Mouse (Mus musculus) A20 (cell line): ENCODE measurements around the gene Ric8b.
A peak's percentile ranks its signal among the peaks of the same experiment; 100 is the strongest.

Experiments
- DNase-seq: peaks from one replicate; pipeline ENCODE4 v3.0.0-alpha.2; 2011; ENCODE audit warnings: low read depth, low spot score

Gene Ric8b

DNA sequence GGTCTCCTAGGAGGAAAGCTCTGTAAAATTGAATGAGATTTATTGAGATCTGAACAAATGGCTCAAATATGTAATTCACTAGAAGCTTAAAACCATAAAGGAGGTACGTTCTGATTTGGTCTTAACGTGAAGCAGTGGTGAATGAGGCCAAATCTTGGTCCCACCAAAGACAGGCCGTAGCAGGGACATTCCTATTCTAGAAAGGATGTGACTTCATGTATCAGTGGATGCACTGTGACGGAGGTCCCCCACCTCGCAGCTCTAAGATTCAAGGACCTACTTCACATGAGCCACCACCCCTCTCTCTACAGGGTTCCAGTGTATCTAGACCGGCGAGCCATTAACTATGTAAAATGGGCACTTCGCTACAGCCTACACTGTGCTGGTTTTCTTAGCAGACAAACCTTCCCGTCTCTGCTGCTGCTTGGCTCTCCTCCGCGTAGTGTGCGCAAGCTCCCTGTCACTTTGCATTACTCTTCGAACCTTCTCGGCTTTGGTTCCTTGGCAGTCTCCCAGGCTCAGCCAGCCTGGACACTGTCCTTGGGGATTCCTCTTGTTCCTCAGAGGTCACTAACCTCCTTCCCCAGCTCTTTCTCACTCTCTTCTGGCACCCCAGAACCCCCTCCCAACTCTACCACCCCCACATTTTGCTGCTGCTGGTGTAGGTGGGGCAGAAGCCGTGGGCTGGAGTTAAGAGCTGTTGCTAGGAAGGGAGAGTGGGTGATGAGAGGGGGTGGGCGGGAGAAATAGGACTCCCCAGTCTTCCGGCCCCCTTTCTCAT, 8.2 kb upstream of the Ric8b start:
- no peak for DNase-seq

DNA sequence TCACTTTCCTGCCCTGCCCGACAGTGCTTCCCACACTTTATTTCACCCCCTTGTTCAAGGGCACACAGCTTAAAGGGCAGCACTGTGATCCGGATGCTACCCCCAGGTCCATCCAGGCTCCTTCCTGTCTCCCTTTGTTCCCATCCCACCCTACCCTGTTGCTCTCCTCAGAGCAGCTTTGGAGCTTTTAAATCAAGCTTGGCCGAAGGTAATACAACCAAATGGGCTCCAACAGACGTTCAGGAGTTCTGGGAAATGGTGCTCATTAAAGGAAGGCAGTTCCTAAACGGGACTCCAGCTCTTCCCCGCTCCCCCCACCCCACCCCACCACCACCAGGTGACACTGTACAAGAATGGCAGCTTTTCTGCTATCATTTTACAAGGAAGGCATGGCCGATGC, 7.2 kb upstream of the Ric8b start:
- no peak for DNase-seq

DNA sequence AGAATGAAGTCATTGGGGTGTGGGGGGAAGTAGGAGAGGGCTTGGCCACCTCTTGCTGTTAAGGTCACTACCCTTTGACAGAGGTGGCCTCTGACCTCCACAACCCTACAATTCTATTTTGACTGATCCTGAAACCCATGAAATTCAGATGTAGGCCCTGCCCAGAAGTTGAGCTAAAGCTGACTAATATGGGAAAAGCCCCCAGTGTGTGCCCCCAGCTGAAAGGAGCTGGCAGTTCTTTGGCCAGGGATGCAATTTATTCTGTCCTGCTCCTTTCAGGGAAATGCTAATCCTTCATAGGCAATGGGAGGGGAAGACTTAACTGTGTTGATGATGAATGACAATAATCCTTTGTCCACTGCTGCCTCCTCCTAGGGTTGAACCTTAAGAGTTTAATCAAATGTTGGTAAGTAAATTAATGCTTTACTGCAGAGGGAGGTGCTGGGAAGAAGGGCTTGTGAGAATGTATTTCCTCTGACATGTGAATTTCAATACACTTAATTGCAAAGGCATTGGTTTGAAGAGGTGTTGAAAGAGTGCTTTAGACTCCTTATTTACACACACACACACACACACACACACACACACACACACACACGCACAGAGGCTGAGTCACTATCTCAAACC, 6.5 kb upstream of the Ric8b start:
- DNase-seq = no peak

DNA sequence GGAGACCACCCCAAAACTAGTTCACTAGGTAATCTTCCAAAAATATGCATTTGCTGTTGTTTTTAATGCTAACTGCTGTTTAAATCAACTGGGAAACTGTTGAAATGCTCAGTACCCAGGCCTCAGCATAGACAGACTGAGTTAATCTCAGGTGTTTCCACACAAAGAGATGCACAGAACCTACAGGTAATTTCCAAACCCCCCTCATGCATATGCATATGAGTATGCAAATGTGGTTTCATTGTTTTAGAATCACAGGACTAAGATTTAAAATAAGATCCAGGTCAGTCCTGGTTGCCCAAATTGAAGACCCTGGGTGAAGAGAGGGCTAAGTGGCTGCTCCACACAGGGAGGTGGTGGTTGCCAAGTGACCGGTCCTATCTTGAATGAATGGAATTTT, 4.3 kb upstream of the Ric8b start:
- DNase-seq = no peak

DNA sequence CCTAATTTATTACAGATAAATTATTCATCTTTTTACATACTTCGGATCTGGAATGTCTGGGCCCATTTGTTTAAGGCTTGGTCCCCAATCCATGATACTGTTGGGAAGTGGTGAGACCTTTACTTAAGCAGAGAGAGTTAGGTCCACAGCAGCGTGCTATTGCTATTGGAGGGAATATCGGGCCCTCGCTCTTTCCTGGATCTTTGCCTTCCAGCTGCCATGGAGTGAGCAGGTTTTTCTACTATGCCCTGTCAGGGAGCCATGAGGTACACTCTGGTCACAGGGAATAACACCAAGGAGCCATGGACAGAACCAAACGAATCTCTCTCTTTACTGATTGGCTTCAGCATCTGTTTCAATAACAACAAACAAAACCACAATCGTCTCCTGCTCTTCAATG, 1.9 kb upstream of the Ric8b start:
- no peak for DNase-seq

DNA sequence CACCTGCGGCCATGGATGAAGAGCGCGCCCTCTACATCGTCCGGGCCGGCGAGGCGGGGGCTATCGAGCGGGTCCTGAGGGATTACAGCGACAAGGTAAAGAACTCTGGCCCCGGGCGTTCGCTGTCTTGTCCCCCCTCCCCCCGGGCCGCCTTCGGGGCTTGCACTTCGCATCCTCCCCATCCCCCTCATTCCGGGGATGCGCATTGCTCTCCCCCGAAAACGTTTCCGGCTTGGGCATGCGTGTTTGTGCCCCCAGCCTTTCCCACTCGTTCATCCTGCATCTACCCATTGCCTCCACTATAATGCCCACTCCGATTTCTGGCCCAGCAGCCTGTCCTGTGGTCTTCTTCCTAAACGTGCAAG, 297 bp downstream of the Ric8b start:
- DNase-seq = no peak

DNA sequence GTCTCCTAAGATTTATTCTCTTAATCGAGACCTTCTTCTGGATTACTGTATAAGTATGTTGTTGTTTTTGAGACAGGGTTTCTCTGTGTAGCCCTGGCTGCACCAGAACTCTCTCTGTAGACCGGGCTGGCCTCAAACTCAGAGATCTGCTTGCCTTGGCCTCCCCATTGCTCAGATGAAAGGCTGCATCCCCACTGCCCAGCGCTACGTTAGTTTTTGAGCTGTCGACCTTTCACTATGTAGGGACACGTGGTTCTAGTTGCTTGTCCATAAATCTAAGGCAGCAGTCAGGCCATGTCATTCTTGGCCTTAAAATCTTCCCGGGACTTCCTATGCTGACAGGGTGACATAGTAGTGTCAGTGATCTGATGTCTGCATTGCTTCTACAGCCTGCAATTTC, 8.9 kb downstream of the Ric8b start:
- DNase-seq = no peak

DNA sequence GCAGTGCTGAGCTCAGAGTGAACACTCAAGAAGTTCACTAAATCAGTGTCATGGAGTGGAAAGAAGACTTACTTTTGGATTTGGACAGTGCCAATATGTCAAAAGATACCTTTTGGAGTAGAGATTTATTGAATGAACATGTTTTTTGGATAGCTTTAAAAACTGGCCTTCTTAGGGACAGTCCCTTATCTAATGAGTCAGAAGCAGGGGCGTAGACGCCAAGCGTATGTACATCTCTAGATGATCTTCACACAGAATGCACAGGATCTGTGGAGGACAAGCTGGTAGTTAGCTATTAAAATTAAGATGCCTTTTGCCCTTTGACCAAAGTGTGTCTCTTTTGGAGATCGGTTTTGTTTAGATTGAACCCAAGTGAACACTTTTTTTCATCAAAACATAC, 9.5 kb downstream of the Ric8b start:
- no peak for DNase-seq

DNA sequence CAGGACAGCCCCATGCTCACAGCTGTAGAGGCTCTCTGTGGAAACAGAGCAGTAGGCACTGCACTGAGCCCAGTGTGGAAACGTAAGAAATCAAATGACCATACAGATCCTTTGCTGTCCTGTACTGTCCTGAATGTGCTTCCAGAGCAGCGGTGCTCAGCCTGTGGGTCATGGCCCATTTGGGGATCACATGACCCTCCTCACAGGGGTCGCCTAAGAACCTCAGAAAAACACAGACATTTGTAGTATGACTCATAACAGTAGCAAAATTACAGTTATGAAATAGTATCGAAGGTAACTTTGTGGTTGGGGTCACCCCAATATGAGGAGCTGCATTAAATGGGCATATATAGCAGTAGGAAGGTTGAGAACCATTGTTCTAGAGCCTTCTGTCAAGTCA, 11.0 kb downstream of the Ric8b start:
- DNase-seq = peak; percentile 4

DNA sequence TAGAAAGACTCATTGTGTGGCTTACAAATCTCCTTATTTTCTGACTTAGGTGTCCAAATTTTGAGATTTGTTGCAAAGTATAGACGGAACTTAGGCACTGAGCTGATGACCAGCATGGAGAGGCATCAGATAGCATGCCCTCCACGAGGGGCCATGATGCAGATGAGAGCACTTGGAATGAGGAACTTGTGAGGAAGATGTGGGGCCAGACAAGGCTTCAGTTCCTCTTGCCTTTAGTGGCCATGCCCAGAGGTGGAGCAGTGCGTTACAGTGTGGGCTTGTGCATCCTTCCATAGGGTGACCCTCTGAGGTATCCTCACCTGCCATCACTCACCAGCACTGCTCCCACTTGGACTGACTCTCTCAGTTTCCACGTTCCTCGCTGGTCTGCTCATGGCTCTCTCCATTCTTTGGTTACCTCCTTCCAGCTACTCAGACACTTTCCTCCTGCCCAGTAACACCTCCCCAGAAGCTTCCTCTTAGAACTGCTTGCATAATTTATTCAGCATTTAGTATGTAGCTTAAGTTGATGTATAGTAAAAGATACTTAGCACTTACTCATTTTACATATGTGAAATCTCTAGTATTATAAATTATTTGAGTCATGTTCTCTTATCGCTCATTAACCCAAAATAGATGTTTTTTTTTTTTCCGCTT, 18.3 kb downstream of the Ric8b start:
- DNase-seq = peak; percentile 82

DNA sequence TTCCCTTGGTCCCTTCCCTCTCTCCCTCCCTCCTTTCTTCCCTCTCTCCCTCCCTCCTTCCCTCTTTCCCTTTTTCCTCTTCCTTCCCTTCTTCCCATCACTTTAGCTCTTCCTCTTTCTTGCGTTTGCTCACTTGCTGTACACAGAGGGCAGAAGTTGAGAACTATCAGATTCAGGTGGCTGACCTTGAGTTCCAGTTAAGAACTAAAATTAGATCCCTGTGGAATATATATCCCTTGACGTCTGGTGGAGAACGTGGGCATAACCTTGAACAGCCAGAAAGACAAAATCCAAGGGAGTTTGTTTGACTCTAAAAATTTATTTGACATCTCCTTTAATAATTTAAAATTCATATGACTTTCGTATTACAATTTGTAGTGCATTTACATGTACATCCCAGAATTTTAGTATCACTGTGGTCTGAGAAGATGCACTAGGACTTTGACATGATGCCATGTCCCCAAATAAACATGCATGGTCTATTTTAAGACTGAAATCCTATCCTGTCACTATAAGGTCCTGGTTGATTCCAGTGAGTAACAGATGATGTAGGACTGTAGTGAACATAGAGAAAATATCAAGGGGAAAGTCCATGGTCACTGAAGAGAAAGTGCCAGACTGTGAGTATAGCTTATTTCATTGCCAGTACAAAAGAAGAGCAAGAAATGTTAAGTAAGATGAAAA, 19.6 kb downstream of the Ric8b start:
- no peak for DNase-seq

DNA sequence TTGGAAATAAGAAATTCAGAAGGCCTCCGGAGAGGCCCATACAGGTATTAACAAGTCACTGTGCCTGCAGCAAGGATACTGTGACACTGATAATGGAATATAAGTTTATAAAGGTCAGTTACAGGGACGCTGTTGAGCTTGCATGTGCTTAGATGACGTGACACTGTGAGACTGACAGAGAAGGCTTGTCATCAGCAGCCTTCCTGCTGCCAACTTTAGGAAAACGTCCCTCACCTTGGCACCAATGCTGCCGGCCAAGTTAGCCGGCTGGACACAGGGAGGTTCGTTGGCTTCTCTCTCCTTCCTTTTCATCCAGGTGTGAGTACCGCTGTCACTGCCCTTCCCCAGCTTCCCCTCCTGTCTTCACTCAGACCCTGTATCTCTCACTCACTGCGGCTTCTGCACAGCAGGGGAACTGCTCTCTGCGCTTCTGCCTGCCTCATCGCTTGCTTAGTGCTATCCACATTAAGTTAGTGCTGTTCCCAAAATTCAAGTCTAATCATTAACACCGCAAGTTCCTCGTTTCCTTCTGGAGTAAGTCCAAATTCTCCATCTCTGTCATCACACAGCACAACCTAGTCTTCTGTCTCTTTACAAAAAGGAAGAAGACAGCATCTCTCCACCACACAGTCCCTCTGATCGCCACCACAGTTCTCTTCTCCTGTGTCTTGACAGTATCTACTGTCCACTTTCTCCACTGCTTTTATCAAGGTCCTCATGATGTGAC, 20.8 kb downstream of the Ric8b start:
- no peak for DNase-seq

DNA sequence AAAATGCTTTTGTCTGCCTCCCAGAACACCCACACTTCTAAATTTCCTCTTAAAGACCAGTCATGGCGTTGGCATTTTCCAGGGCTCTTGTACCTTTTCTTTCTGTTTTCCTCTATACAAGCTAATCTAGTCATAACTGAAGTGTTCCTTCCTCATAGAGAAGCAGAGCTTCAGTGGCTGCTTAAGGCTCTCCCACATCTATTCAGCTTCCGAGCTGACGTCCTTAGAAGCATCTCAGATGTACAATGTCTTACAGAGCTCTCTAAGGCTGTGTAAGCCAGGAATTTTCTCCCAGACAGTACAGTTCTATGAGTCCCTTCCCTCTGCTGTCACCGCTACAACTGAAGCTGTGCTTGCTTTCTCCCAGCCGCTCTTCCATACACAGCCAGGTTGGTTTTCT, 21.5 kb downstream of the Ric8b start:
- DNase-seq = no peak

DNA sequence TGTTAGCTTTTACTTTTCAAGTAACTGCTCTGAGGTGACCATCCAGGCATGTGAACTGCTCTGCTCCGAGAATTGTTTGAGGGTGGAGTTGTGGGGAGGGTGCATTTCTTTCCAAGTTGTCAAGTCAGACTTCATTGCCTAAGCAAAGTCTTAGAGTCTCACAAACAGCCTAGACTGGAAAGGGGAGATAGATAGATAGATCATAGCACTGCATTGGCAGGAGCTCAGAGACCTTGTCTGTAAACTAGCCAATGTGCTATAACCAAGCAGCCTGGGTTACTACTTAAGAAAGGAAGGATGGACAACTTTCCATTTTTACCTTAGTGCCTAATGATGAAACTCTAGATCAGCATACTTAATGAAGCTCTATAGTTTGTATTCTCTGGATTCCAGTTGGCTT, 22.9 kb downstream of the Ric8b start:
- DNase-seq = no peak

DNA sequence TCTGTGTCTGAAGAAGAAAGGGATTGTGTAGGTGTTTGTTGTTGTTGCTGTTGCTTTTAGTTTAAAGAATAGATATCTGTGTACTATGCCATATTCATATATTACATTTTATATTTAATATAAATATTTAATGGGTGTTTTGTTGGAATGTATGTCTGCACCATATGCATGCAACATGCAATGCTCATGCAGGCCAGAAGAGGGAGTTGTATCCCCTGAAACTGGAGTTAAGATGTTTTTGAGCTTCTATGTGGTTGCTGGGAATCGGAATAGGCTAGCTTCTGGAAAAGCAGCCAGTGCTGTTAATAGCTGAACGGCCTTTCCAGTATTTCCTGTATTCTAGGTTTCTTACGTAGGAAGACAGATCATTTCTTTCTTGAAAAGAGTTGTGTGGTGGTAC, 28.3 kb downstream of the Ric8b start:
- DNase-seq = peak; percentile 7

DNA sequence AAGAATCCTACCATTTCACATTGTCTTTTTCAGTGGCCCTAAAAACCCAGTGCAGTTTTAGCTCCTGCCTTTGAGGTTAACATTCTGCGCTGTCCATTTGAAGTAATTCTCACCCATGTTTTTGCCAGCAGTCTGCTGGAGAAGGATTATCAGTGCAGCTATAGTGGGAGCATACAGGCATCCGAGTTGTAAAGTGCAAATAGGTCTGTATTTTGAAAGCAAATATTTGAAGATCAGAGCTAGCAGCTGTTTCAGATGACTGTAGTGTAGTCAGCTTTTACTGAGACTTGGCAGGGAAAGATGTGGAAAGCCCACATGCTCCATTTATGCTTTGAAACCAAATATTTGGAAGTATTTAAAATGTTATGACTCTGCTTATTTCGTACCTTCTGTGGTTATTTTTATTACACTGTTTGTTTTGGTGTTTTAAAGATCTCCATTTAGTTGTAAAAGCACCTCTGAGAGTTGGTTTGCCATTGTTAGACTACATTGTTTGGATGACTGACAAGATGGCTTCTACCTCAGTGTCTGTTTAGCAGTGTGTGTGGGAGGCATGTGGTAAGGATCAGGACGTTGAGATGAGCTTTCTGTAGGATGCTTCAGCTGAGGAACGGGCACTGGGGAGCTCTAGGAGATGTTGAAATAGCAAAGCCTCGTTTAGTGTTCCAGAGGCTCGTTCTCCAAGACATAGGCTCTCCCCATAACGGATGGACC, 31.7 kb downstream of the Ric8b start:
- no peak for DNase-seq

DNA sequence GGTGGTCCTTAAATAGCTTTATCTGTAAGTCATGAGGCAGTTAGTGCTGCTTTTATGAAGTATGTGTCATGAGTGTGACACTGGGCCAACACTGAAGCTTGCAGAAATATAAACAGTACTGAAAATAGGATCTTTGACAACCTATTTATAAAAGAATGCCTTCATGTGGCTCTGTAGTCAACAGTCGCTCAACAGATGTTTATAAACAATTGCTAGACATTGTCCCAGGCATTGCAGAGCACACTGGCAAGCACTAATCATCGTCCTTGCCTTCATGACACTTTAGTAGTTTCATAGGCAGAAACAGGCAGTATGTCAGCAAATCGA, 32.2 kb downstream of the Ric8b start:
- DNase-seq = no peak

DNA sequence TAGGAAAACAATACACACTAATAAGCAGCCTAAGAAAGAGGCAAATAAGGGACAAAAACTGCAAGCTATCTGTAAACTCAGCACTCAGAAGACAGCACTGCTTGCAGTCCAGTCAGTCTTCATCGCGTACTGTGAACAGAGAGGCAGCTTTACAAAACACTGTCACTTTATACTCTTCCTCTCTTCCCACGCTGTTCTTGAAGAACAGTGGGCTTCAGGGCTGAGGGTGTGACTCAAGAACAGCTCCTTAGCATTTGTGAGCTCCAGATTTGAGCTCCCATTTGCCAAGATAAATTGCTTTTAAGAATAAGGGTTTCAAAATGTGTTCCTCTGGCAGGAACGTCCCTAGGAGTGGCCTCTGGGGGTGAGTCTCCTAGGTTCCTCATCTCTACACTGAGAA, 33.0 kb downstream of the Ric8b start:
- DNase-seq = no peak

DNA sequence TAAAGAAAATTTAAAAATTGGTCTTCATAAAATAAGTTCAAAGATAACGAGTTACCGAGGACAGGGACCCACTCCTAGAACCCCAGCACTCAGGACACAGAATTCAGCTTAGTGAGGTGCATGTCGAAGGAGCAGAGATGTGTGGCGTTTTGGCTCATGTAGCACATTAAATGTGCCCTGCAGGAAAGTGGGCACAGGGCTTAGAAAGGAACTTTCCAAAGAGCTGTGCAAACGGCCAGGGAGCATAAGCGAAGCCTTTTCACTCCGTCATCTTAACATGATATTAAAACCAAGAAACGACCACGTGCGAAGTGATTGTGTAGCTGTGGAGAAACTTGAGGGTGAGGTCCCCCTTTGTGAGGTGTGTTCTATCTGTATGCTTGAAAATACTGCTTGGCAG, 36.8 kb downstream of the Ric8b start:
- DNase-seq = no peak

DNA sequence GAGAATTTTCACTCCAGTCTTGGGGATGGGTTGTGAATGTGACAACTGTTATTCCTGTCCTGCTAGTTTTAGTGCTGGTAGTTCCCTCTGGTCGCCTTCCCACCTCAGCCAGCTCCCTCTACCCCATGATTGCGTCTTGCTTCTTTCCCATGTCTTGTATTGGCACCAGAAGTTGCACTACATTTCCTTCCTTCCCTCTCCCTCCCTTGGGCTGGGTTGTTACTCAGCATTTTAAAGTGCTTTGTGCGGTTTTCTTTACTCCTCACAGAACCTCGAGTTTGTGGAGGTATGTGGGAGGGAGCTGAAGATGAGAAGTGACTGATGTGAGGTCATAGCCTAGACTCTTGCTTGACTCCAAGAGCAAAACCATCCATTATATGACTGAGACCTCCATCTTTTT, 38.8 kb downstream of the Ric8b start:
- DNase-seq = no peak

DNA sequence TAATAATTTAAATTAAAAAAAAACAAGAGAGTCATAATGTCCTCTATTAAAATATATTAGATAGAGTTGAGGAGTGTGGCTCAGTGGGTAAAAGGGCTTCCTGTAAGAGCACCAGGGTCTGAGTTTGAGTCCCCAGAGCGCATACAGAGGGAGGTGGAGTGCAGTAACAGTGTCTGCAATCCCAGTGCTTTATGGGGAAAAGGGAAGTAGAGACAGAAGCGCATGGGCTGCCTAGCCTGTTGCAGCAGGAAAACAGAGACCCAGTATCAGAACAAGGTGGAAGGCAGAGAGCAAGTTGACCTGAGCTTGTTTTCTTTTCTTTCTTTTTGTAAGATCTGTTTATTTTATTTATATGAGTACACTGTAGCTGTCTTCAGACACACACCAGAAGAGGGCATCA, 41.2 kb downstream of the Ric8b start:
- no peak for DNase-seq
